Mouse (Mus musculus): ENCODE results near the gene Fhod1.

- TF ChIP-seq POLR2A (IDR thresholded peaks at IDR 0.05; ENCODE audit: extremely low read depth, insufficient read depth, low read length) (peak; percentile 56), CTCF (IDR thresholded peaks at IDR 0.05; ENCODE audit: low read depth, low read length) (no peak)
These were observed at the start of gene Fhod1 for GRCm38 (mm10) chr8:105347428-105348221.

Measured in liver, adult 2 months (tissue).